Mouse (Mus musculus): ENCODE data around the gene Rbck1. TPM values are rescaled to one million over a fixed set of nuclear protein-coding genes. Genes with fewer than 3 reads are reported as not detected.
A peak's percentile ranks its signal among the peaks of the same experiment; 100 is the strongest.

Rbck1 gene
- polyA plus RNA-seq, 2 experiments from 2014 or later, result 53.4 to 74.3 TPM

DNA sequence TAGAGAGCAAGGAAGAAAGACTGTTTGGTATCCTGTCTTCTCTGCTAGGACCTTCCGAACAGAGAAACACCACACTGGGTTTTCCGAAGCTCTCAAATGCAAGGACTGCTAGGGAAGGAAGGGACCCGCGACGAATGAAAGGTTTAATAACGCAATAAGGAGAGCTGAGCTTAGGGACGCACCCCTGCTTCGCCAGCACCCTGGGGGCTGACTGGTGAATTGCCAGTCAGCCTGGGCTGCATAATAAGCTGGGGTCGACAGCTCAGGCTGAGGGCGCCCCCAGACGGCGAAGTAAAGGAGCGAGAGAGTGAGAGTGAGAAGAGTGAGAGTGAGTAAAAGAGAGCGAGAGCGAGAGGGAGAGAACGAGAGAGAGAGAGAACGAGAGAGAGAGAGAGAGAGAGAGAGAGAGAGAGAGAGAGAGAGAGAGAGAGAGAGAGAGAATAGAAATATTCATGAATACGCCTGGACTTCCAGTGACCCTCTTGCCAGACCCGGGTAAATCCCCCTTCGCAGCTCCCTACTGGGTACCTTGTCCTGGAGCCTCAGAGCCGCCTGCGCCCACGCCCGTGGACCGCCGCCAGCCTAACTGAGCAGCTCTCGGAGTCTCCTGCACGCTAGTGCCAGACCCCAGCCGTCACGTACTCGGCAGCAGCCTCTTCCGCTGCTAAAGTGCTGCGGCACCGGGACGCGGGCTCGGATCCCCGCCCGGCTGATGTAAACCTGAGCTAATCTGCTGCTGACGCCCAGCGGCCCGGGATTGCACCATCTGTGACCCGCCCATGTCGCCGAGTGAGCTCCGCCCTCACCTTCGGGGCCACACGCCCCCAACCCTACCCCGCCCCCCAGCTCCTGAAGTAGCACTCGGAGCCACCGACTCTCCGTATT, 11.1 kb upstream of the Rbck1 start, which contains the start of gene Trib3:
Gene Trib3, minus strand, starts transcription at position 704 of the 885 bp plus-strand sequence.
- ATAC-seq, result peak; percentile 88

DNA sequence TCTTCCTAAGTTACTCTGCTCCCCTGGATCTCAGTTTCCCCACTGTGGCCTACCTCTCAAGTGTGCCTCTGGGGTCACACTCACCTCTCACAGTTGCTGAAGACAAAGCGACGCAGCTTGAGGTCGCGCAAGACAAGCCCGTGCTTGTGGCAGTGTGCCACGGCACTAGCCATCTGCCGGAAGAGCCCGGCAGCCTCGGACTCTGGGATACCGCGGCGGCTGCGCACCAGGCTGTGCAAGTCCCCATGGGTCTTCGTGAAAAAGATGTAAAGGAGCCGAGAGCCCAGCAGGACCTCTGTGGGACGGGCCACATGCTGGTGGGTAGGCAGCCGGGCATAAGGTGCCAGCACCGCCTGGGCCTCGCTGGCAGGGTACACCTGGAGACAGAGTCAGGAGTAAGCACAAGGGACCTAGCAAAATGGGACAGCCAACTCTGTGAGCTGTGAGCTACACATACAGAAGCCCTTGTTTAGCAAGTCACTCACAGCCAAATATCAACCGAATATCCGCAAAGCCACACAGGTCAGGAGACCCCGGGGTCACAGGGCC, 7.3 kb upstream of the Rbck1 start:
- ATAC-seq, result no peak

DNA sequence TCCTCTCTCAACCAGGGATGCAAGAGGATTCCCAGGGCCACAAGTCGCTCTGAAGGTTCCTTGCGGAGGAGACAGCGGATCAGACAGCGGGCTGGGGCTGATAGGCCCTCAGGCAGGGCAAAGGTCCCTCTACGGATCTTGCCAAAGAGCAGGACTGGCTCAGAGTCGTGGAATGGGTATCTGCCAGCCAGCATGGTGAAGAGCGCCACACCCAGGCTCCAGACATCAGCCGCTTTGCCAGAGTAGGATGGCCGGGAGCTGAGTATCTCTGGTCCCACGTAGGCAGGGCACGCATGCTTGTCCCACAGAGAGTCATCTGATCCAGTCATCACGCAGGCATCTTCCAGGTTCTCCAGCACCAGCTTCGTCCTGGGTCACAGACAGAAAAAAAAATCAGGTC, 5.9 kb upstream of the Rbck1 start:
- no peak for ATAC-seq

DNA sequence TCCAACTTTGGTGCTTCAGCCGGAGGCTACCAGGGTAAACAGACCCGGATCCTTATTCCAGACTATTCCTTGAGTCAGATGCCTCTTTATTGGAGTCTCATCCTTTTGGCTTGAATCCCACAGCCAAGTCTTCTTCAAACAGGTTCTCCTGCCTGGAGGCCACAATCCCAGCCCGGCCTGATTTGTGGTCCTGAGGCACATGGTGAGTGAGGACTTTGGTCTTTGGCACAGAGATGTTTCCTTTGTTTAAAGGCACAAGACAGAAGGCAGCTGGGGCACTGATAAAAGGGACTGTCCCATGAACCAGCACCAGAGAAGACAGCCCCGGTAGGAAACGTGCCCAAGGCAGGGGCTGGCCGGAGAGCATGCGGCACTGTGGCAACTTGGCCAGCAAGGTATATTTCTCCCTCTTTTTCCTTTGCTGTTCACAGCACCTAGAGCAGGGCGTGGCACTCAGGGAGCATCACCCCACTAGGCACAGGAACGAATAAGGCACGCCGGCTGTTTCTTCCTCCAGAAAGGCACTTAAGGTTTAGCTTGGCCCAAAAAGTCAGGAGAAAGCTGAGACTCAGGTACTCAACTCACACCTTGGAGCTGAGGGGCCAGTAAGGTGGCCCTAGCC, 5.2 kb upstream of the Rbck1 start:
- ATAC-seq, result no peak

GRCm38 (mm10) chr2:152336856-152337255, 4.4 kb upstream of the Rbck1 start:
- no peak for ATAC-seq

DNA sequence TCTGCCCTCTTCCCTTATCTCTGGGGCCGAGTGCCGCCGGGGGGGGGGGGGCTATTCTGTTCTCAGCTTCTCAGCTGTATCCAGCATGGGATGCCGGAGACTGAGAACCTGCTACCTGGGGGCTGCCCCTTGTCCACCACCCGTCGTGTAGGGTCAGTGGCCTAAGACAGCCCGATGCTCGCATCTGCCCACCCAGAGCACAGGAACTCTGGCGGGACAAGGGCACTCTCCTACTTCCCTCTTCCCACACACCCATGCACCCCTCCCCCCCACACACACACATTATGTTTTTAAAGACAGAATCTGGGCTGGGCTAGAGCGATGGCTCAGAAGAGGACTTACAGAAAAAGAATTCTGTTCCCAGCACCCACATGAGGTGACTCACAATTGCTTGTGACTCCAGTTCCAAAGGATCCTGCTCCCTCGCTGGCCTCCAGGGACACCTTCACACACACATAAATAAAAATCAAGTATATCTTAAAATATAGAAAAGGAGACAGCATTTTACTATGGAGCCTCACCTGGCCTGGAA, 2.9 kb upstream of the Rbck1 start:
- no peak for ATAC-seq

GRCm38 (mm10) chr2:152333345-152334006, 1.0 kb upstream of the Rbck1 start:
- no peak for ATAC-seq

GRCm38 (mm10) chr2:152330858-152331423, 1.5 kb downstream of the Rbck1 start:
- no peak for ATAC-seq

- no peak for ATAC-seq
These were observed 4.5 kb downstream of the Rbck1 start for GRCm38 (mm10) chr2:152327980-152328379.

DNA sequence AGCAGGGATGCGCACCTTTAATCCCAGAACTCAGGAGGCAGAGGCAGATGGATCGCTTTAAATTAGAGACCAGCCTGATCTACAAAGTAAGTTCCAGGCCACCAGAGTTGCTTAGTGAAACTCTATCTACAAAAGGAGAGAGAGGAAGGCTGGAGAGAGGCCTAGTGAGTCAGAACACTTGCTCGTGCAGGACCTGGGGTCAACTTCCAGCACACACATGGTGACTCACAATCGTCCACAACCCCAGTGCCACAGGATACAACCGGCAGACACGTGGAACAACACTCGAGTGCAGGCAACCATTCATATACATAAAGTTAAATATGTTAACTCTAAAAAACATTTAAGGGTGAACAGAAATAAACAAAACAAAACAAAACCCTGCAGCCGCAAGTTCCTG, 5.8 kb downstream of the Rbck1 start:
- no peak for ATAC-seq

DNA sequence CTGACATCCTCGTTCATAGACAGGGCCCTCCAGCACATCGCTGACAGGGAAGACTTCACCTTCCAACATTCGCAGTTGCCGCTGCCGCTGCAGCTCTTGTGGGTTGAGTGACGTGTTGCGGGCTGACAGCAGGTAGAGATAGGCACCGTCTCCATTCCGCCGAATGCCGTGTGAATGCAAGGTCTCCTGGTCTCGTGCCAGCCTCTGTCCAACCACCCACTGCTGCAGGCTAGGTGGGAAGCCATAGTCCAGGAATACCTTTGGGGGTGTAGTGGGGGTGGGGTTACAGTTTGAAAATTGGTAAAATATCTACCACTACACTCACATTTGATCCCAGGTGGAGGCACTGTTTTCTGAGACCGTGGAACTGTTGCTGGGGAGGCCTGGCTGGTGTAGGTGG, 6.3 kb downstream of the Rbck1 start:
- ATAC-seq, result no peak

DNA sequence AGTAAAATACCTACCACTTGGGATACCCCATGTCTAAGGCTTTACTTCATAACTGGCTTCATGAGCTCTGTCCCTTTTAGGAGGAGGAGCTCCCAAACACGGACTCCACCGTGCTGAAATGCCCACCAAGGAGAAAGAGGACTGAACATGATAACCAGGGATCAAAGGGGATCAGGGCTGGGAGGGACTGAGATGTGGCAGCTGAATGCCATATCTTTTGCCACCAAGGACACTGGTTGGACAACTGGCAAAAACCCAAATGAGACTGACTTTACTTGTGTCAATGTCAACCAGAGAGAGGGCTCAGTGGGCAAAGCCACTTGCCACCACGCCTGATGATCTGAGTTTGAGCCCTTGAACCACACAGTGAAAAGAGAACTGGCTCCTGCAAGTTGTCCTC, 7.6 kb downstream of the Rbck1 start:
- no peak for ATAC-seq

DNA sequence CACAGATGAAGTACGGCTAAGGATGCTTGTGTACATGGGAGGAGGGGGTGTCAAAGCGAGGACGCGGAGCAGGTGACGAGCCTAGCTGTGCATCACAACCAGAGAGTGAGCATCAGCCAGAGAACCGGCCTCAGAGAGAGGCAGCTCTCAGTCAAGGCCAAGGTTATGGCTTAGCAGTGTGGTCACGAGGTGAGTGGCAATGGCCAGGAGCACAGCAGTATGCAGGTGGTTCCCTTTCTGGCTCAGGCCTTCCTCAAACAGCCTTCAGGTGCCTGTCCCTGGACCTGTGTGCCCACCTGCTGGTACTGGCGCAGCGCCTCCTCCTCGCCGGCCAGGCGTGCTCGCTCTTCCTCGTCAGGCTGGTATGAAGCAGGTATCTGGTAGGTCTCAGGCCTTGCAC, 8.5 kb downstream of the Rbck1 start:
- no peak for ATAC-seq

- ATAC-seq, result no peak
These were observed 10.3 kb downstream of the Rbck1 start for GRCm38 (mm10) chr2:152322198-152322597.

DNA sequence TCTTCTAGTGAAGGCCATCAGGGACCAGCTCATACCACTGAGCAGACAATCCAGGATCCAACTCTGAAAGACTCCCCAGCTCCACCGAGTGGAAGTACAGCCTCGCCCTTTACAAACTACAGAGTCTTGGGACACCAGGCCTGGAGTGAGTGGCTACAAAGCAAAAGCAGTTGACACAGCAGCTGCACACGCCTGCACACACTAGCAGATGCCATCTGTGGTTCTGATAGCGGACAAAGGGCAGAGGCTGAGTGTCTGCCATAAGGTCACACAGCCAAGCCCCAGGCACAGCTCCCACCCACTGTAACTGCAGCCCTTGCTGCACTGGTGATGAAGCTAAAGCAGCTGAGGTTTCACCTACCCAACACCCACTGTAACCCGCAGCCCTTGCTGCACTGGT, 10.9 kb downstream of the Rbck1 start:
- ATAC-seq, result no peak

- no peak for ATAC-seq
These were observed 15.4 kb downstream of the Rbck1 start for GRCm38 (mm10) chr2:152317054-152317453.

GRCm38 (mm10) chr2:152313926-152314325, 18.5 kb downstream of the Rbck1 start:
- ATAC-seq, result no peak

DNA sequence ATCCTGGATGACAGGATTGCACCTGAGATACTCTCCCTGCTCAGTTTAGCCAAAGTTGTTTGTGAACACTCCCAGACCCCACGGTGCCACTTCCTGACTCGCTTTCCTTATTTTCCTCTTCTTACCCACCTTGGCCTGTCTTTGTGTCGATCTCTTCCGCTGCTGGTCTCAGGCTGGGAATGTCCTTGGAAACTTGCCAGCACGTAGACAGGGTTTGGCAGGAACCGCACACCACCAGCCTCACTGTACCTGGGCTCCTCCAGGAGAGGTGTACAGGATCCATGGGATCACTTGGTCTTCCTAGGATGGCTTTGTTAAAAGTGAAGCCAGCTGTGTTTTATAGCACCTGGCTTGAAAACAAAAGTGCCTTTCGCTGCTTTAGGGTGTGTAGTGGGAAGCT, 19.5 kb downstream of the Rbck1 start:
- ATAC-seq, result no peak

GRCm38 (mm10) chr2:152307186-152307585, 25.3 kb downstream of the Rbck1 start:
- ATAC-seq, result no peak

DNA sequence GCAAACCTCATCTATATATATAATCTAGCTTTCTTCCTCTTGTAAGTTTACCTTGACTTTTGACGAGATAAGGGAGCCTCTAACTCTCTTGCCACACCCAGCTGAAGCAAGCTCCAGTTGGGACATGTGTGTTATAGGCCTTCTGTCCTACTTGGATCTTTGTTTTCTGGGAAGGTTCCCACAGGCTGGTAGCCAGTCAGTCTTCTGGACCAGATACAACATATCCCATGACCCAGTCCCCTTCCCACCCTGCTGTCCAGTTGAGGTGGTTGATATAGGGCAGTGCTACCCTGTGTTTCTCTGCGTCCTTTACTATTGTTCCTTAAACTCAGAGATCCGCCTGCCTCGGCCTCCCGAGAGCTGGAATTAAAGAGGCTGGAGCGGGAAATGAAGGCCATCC, 27.0 kb downstream of the Rbck1 start:
- no peak for ATAC-seq

GRCm38 (mm10) chr2:152303781-152304180, 28.7 kb downstream of the Rbck1 start:
- no peak for ATAC-seq

DNA sequence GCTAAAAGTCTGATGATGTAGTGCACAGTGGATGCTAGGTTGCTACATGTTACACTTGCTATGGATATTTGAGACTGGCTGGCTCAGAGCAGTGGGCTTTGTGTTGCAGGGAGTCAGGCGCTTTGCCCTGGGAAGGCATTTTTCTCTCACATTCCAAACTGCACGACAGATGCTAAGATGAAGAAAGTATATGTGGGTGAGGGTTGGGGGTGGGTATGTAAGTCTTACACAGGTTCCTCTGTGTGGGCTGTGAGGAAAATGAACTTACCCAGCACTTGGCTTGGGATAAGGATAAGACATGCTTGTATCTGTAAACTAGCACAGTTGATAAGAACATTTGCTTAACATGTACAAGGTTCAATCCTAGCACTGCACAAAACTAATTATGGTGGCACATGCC, 29.6 kb downstream of the Rbck1 start:
- ATAC-seq, result no peak

DNA sequence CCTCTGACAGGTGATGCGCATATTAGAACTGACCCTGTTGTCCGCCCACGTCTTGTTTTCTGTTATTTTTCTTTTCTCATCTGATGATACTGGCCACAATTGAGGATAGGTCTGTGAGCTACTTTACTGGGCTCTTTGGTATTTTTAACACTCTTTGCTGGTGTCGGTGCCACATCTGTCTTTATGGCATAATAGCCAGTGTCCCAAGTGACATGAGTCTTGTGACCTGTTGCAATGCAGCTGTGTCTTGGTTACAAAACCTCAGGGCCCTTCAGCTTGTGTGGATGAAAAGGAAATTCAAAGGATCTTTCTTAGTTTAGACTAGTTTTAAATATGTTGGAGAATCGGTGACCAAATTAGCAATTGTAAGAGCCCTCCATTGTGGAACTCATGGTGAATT, 37.9 kb downstream of the Rbck1 start:
- ATAC-seq, result no peak
